Mouse (Mus musculus): ENCODE data around the gene Gm37240.
"Not testable (repeated sequence)": the region's sequence is repeated elsewhere in the genome, so short reads cannot be mapped to it uniquely, and the experiment has no call there.

The Gm37240 gene

GRCm38 (mm10) chr3:84683788-84684187, 1203.5 kb downstream of the Gm37240 start:
- no peak for DNase-seq

DNA sequence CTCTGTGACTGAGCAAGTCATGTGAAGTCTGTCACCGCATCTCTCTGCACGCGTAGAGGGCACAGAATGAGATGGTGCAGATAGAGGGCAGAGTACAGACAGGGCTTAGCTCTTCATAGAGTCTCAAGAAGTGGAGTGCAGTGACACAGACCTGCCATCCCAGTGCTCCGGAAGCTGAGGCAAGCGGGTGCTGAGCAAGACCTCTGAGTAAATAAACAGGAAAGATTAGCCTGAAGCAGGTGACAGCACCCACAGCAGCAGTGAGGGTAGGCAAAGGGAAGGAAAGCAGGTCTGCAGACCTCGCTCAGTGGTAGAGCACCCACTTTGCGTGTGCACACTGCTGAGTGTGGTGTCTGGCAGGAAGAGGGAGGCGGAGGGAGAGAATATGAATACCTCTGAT, 1205.6 kb downstream of the Gm37240 start:
- peak; percentile 82 for DNase-seq

DNA sequence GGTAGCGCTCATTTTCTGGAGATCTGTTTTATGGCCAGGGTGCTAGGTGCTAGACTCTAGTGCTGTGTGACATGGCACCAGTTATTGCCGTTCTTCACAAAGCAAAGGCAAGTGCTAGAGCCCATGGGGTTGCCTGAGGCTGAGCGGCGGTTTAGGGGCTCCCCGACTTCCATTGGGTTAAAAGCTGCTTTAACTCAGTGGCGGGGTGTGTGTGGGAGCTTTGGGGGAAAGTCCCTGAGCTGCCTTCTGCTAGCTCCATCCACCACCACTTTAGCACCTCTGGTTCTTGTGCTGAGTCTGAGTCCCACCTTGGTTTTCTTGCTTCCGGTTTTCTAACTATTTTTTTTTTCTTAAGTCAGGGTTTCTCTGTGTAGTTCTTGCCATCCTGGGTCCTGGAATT, 1207.3 kb downstream of the Gm37240 start:
- peak; percentile 49 for DNase-seq

- DNase-seq = no peak
Observed at GRCm38 (mm10) chr3:84679542-84679941, 1207.8 kb downstream of the Gm37240 start.

GRCm38 (mm10) chr3:84678891-84679290, 1208.4 kb downstream of the Gm37240 start:
- peak; percentile 28 for DNase-seq

DNA sequence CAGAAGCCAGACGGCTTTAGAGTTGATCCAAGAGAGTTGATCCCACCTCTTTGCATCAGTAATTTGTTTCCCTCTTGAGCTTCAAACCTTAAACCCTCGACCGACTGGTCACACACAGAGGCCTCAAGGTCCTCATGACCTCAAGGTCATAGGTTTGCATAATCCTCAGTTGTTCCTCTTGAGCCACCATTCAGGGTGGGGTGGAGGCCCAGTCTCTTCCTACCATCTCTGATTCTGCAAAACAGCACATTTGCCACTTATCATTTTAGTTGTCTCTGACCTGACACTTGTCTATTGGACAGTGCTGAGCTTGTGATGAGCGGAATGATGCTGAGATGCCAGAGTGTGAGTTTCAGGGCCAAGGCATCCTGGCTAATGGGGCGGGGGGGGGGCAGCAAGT, 1211.6 kb downstream of the Gm37240 start:
- DNase-seq = no peak

GRCm38 (mm10) chr3:84673552-84673951, 1213.8 kb downstream of the Gm37240 start:
- DNase-seq = no peak

- no peak for DNase-seq
Observed at GRCm38 (mm10) chr3:84672136-84672535, 1215.2 kb downstream of the Gm37240 start.

- no peak for DNase-seq
Observed at GRCm38 (mm10) chr3:84668957-84669356, 1218.4 kb downstream of the Gm37240 start.

DNA sequence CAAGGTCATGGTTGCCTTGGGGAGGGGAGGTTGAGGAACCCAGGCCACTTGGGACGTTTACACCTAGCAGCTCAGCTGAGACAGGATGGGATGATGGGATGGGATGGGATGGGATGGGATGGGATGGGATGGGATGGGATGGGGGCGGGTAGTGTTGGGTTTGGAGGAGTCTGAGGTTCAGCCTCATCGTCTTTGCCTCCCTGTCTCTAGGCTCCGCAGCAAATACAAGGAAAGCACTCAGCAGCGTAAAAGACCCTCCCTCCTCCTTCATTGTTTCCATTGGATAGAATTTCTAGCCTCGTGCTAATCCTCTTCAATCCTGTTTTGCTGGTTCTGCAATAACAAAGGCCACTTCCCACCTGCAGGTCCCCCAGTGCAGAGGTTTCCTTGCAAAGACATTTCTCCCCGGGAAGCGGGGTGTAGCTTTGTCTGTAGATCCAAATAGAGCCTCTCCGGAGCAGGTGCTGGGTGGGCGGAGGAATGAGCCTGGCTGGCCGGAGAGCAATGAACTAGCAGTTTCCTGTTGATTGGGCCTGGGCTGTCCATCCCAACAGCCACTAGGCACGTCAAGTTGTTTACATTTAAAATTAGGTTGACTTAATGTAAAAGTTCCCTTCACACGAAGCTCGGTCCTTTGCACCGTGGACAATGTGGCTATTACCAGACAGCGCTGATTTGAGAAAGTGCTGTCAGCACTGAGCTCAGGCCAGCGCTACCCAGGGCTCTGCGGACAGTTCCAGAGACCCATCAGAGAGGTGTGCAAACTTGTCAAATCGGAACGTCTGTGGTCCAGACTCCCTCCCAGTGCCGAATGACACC, 1221.9 kb downstream of the Gm37240 start:
- peak; percentile 22 for DNase-seq

DNA sequence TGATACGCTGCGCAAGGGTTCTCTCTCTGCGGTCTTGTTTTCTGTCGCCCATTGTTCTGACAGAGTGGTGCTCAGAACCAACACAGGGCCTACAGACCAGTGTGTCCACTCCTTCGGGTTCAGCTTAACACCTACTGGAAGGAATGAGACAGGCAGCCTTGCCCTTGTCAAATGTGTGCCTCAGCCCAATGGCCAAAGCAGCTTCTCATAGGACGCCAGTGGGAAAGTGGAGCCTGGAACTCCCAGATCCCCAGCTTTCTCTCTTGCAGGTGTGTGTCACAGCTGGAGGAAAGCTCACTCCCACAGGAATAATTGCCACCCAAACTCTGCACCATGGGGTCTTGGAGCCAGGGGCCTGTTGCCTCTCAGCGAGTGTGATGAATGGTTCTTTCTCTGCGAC, 1222.6 kb downstream of the Gm37240 start:
- DNase-seq = no peak

DNA sequence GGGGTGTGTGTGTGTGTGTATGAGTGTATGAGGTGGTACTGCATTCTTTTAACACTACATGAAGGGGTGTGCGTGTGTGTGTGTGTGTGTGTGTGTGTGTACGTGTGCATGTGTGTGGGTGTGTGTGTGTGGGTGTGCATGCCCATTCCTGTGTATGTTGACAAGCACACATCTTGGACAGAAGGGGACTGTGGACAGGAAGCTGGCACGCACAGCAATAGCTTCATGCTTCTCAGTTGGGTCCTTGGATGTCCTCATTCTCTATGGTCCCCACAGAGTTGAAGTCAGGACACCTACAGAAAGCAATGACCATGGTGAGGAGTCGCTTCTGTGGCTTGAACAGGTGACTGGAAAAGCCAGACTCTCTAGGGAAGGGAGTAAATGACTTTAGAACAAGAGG, 1223.5 kb downstream of the Gm37240 start:
- DNase-seq = no peak

DNA sequence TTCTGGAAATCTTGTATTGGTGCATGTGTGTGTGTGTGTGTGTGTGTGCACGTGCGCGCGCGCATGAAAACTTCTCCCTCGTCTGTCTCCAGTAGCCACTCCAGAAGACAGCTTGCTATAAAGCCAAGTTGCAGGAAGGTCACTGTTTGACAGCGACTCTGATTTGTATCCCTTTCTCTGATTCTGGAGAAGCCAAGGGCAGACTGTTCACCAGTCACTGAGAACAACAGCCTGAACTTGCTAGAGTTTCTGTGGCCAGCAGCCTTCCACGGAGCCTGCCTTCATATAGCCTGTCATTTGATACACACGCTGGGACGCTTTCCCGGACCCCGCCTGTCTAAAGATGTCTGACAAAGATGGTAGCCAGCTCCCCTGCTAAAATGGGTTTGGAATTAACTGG, 1224.2 kb downstream of the Gm37240 start:
- DNase-seq = no peak

- no peak for DNase-seq
Observed at GRCm38 (mm10) chr3:84660380-84660779, 1226.9 kb downstream of the Gm37240 start.

- DNase-seq = no peak
Observed at GRCm38 (mm10) chr3:84658872-84659271, 1228.4 kb downstream of the Gm37240 start.

GRCm38 (mm10) chr3:84658017-84658416, 1229.3 kb downstream of the Gm37240 start:
- no peak for DNase-seq

GRCm38 (mm10) chr3:84657240-84657639, 1230.1 kb downstream of the Gm37240 start:
- peak; percentile 38 for DNase-seq

DNA sequence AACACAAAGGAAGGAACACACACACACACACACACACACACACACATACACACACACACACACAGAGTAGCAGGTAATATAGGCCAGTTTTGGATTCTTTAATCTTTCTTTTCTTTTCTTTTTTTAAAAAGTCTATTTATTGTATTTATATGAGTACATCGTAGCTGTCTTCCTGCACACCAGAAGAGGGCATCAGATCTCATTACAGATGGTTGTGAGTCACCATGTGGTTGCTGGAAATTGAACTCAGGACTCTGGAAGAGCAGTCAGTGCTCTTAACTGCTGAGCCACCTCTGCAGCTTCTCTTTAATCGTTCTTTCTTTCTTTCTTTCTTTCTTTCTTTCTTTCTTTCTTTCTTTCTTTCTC, 1231.5 kb downstream of the Gm37240 start:
- not testable (repeated sequence) for DNase-seq

DNA sequence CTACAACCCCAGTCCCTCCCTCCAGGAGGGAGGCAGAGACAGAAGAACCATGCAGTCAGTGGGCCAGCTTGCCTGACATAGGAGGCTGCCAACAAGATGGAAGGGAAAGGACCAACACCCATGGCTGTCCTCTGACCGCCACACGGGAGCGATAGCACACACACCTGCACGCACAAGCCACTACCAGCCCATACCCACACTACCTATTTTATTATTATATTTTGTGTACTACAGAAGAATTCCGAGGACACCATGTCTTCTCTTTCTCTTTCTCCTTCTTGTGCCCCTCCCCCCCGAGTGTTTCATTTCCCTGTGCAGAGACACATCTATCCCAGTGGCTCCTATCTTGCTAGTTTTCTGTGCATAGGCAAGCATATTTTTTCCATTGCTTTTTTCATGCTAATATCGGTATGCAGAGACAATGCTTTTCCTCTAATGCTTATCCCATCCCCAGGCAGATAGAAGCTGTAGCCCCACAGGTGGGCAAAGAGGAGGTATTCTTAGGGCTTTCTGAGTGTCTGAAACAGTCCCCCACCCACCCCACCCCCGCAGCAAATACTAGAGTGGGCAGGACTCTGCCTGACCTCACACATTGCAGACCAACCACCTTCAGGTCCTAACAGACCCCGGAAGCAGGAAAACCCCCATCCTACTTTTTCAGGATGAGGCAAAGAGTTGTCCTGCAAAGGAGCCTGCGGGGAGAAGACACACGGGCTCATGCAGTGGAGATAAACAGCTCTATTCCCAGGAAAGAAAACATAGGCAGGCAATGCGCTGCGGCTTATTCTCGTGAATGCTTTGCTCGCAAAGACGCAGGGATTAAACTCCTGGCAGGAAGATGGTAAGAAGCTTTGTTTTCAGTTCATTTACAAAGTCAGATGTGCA, 1232.2 kb downstream of the Gm37240 start:
- no peak for DNase-seq

- DNase-seq = peak; percentile 86
Observed at GRCm38 (mm10) chr3:84654246-84654826, 1233.0 kb downstream of the Gm37240 start.

DNA sequence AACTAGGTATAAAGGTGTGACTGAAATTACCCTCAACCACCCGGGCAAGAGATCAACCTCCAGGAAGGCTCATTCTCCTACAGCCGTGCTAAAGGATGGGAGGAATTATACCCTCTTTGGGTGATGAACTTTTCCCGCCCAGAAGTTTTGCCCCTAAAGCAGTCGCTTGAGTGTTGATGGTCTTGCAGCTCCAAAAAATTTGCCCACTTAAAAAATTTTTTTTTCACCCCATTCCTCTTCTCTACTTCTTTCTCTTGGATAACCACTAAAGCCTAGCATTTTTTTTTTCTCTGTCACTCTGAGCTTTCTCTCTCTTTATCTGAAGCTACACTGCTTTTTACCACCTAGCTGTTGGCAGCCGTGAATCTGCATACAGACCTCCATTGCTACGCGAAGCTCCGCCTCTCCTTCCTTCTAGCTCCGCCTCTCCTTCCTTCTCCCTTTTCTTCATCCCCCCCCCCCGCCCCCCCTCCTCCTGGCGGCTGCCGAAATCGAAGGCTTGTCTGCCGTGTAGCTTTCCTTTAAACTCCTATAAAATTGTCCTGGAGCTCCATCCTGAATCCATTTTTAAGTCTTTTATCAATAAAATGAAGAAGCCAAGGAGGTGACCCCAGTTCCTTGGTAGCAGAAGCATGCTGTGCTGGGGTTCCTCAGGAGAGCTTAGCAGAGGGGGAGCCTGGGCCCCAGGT, 1233.6 kb downstream of the Gm37240 start:
- DNase-seq = peak; percentile 74

DNA sequence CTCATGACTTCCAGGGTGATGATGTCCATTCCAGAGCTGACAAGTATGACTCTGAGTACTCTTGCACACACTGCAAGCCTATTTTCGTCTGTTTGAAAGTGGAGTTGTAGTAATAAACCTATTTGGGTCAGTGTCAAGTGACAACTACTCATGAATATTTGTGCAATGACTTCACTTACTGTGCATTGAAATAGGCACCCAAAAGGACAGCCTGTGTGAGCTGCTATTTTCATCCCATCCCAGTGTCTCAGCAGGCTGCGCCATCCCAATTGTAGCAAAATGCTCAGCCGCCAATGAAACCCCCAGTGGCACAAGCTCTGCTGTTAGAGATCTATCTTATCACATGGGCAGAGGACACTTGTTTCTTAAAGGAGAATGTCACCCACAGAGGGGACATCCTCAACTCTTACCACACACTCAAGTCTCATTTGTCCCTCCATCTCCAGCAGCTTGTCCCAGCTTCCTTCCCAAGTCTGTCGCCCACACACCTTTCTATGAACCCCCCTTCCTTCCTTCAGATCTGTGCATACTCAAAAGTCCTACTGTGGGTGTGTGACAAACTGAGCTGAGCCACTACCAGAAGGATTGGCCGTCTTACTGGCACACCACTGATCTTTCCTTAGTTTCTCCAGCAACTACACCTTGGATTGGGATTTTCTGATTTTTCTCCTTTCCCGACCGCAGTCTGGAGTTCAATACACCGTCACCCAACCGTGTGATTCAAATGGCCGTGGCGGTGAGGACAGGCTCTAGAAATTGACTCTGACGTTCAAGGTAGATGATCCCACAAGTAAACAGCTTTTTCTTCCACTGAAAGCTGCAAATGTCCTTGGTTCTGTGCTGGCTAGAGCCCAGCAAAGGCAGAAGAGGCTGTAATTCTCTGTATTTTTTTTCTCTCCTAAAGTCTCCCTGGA, 1234.4 kb downstream of the Gm37240 start:
- DNase-seq = no peak

Measured in thymus, postnatal 14 days (tissue).